ENCODE assay signal across 8 mouse cellular contexts in the genomic region with DNA sequence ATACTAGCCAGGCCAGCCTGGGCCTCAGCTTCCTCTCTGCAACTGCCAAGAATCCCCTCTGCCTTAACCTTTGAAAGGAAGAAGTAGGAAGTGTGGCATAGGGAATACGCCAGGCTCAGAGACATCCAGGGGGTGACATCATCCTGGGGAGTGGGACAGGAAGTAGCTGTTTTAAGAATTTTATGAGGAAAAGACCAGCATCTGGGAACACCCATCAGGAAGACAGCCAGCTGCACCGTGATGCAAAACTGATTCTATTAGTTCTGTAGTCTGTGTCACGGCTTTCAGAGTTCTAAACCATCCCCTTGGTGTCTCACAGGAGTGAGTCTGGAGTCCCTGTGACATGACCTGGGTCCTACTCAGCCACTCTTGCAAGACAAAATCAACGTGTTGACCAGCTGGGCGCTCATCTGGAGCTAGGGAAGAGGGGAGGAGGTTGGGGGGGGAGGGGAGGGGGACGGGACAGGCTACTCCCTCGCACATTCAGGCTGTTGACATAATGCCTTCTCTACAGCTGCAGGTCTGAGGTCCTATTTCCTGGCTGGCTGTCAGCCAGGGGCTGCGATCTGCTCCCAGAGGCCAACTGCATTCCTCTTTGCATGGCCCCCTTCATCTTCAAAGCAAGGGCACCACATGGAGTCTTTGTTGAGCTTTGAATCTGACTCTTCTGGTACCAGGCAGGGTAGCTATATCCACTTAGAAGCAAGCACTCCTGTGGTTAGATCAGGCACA. TPM values are rescaled to one million over a fixed set of nuclear protein-coding genes. Genes with fewer than 3 reads are reported as not detected.
A peak's percentile ranks its signal among the peaks of the same experiment; 100 is the strongest.
DNase-seq lines count a peak whose midpoint lies in the region; ATAC-seq lines count a peak whose summit lies in the region.

No protein-coding gene starts in this region.

- no peaks in the 10 kb centered on the region for H3K27me3 ChIP-seq in limb, embryonic 11.5 days (ENCODE audit: control insufficient read depth, insufficient read depth, low read length)

- no peaks in the 10 kb centered on the region for H3K36me3 ChIP-seq in limb, embryonic 11.5 days (ENCODE audit: control insufficient read depth, insufficient read depth, low read length)

- WGBS in limb, embryonic 11.5 days: 7% methylated on average over 7 of the region's 8 CpGs

- H3K9me3 ChIP-seq in limb, embryonic 11.5 days (ENCODE audit: control insufficient read depth, low read length): no peaks in the 10 kb centered on the region

- H3K4me1 ChIP-seq in limb, embryonic 11.5 days (ENCODE audit: control insufficient read depth, insufficient read depth, low read length): peaks cover 26% of the 10 kb centered on the region

- peak overlapping the region; percentile 72 for H3K27ac ChIP-seq in limb, embryonic 11.5 days (replicated peaks; ENCODE audit: low read depth, low read length)

- no peak overlapping the region for H3K4me2 ChIP-seq in limb, embryonic 11.5 days (ENCODE audit: low read depth, severe bottlenecking)

- H3K9ac ChIP-seq in limb, embryonic 11.5 days (ENCODE audit: low read length): no peak overlapping the region

- no peak overlapping the region for H3K4me3 ChIP-seq in limb, embryonic 11.5 days (ENCODE audit: low read depth, low read length)

- ATAC-seq in limb, embryonic 11.5 days (ENCODE audit: insufficient number of reproducible peaks, low FRiP score, low TSS enrichment, low read depth): peak; percentile 45

- DNase-seq in cerebellum, postnatal 10 days: peak; percentile 32 to 41
- no peak for DNase-seq in cerebellum, adult 11-12 months
- peak; percentile 30 for DNase-seq in ovary, postnatal 14 days (ENCODE audit: low spot score)
- DNase-seq in ovary, adult 18-20 months (ENCODE audit: low spot score): no peak
- peak; percentile 64 for DNase-seq in limb, embryonic 11.5 days (ENCODE audit: low spot score)
- DNase-seq in adrenal gland, postnatal 25 days: no peak
- DNase-seq in adrenal gland, adult 18-20 months (ENCODE audit: low spot score in 2 of 2): no peak
- no peak for DNase-seq in adrenal gland, postnatal 10 days

RNA-seq across cellular contexts. Expression of a gene that starts 15.5 kb away (rescaled TPM):
- 1.0 and 1.4 TPM in 2 replicates for polyA plus RNA-seq in limb, embryonic 11.5 days (2014; fragmentation: Nextera tagmentation; extraction: Ambion mirVana)
- total RNA-seq in adrenal gland, postnatal 25 days (2021): not detected in 2 replicates
- under 1 TPM in 1 of 2 experiments, not detected in 1; 0.42 TPM for total RNA-seq in adrenal gland, adult 18-20 months (2021)
- total RNA-seq in adrenal gland, postnatal 10 days (2021): under 1 TPM in 1 of 2 experiments, not detected in 1; 0.72 TPM

RNA-seq across cellular contexts. Expression of a gene that starts 46.4 kb away (rescaled TPM):
- polyA plus RNA-seq in limb, embryonic 11.5 days (2014; fragmentation: Nextera tagmentation; extraction: Ambion mirVana): not detected in 2 replicates
- total RNA-seq in adrenal gland, postnatal 25 days (2021): 0.15 TPM in 1 of 2 replicates, not detected in the other
- total RNA-seq in adrenal gland, adult 18-20 months (2021): not detected
- under 1 TPM in 1 of 2 experiments, not detected in 1; 0.27 TPM for total RNA-seq in adrenal gland, postnatal 10 days (2021)

Comparison
In these comparisons a context has a peak if more than half of its experiments do, and no peak if none do; other contexts are left out.
1. DNase-seq: peak in cerebellum, postnatal 10 days (2 of 2), ovary, postnatal 14 days (single experiment) and limb, embryonic 11.5 days (single experiment); none in cerebellum, adult 11-12 months (single experiment), ovary, adult 18-20 months (single experiment), adrenal gland, postnatal 25 days (single experiment), adrenal gland, adult 18-20 months (0 of 2) and adrenal gland, postnatal 10 days (single experiment).